Mouse (Mus musculus) CH12.LX (cell line): Measurements from ENCODE around the gene Abhd2. TPM values are rescaled to one million over a fixed set of nuclear protein-coding genes. Genes with fewer than 3 reads are reported as not detected.

ENCODE experiments used
- DNase-seq: peaks from one replicate; pipeline ENCODE4 v3.0.0-alpha.2; 2013; ENCODE audit errors: extremely low read depth
- H3K27ac ChIP-seq: 2 replicates; pipeline ENCODE4 v1.5.1; 2012; ENCODE audit warnings: low read depth, mild to moderate bottlenecking, control low read depth, moderate library complexity; ENCODE audit not compliant: insufficient read depth
- H3K27me3 ChIP-seq: replicated peaks from 2 replicates; pipeline ENCODE3; 2012; ENCODE audit warnings: inconsistent platforms
- H3K36me3 ChIP-seq, 2 experiments: replicated peaks in 1 of 2; 2 replicates each; pipeline versions ENCODE3 to v1.6.1; 2012; ENCODE audit warnings: inconsistent platforms in 1 of 2, low read length in 1 of 2, mild to moderate bottlenecking in 1 of 2, mixed read lengths in 1 of 2, moderate library complexity in 1 of 2; ENCODE audit not compliant: control insufficient read depth in 1 of 2, insufficient read depth in 1 of 2
- H3K4me1 ChIP-seq, 2 experiments: 2 replicates each; pipeline ENCODE4 v1.6.1; 2012; ENCODE audit warnings: inconsistent platforms in 1 of 2, moderate library complexity in 1 of 2; ENCODE audit not compliant: insufficient read depth in 2 of 2, control insufficient read depth in 1 of 2
- H3K4me2 ChIP-seq: 2 replicates; pipeline ENCODE4 v1.6.1; 2012; ENCODE audit warnings: low read depth, mild to moderate bottlenecking, control low read depth; ENCODE audit not compliant: poor library complexity, insufficient read depth, severe bottlenecking
- H3K4me3 ChIP-seq, 3 experiments: fragments of 150-350 bp in 1 of 3; sonication (generic) in 1 of 3; replicated peaks in 1 of 3; 2 replicates each; pipeline versions ENCODE3 to v1.5.1; 2011 to 2012; ENCODE audit warnings: low read depth in 2 of 3, low read length in 2 of 3, mild to moderate bottlenecking in 2 of 3, moderate library complexity in 2 of 3, control low read depth in 1 of 3, improper control_type of control experiment in 1 of 3, inconsistent platforms in 1 of 3, mixed read lengths in 1 of 3; ENCODE audit not compliant: poor library complexity in 1 of 3
- H3K79me2 ChIP-seq: replicated peaks from 2 replicates; pipeline ENCODE4 v1.6.1; 2012; ENCODE audit warnings: mild to moderate bottlenecking, moderate library complexity; ENCODE audit not compliant: control insufficient read depth, poor library complexity, insufficient read depth, severe bottlenecking; ENCODE audit errors: extremely low read depth
- H3K9ac ChIP-seq: 2 replicates; pipeline ENCODE4 v1.6.1; 2012; ENCODE audit warnings: low read depth, mild to moderate bottlenecking, control low read depth, moderate library complexity; ENCODE audit not compliant: insufficient read depth
- H3K9me3 ChIP-seq: replicated peaks from 2 replicates; pipeline ENCODE3; 2012; ENCODE audit warnings: low read length, inconsistent platforms, mixed read lengths
- CHD1 ChIP-seq: IDR thresholded peaks from 2 replicates; pipeline ENCODE4 v1.6.1; 2012; ENCODE audit warnings: low read depth, low read length, improper control_type of control experiment, inconsistent platforms
- CHD2 ChIP-seq: IDR thresholded peaks from 2 replicates; pipeline ENCODE4 v1.6.1; 2011; ENCODE audit warnings: low read length, improper control_type of control experiment
- CTCF ChIP-seq, 2 experiments: IDR thresholded peaks in 1 of 2; conservative IDR thresholded peaks in 1 of 2; 2 replicates each; pipeline ENCODE4 v1.5.1; 2011 to 2012; ENCODE audit warnings: low read depth in 2 of 2, low read length in 2 of 2, improper control_type of control experiment in 1 of 2, inconsistent platforms in 1 of 2, mild to moderate bottlenecking in 1 of 2, moderate library complexity in 1 of 2
- E2F4 ChIP-seq: IDR thresholded peaks from 2 replicates; pipeline ENCODE4 v1.6.1; 2011; ENCODE audit warnings: low read depth, low read length, improper control_type of control experiment; ENCODE audit not compliant: insufficient replicate concordance
- ELF1 ChIP-seq: IDR thresholded peaks from 2 replicates; pipeline ENCODE4 v1.6.1; 2014; ENCODE audit warnings: low read depth, mild to moderate bottlenecking, inconsistent platforms, low read length, improper control_type of control experiment
- EP300 ChIP-seq: IDR thresholded peaks from 2 replicates; pipeline ENCODE4 v1.6.1; 2011; ENCODE audit warnings: low read length, improper control_type of control experiment
- IRF4 ChIP-seq: IDR thresholded peaks from 2 replicates; pipeline ENCODE4 v1.6.1; 2014; ENCODE audit warnings: low read depth, mild to moderate bottlenecking, inconsistent platforms, low read length, improper control_type of control experiment
- JUND ChIP-seq: conservative IDR thresholded peaks from 2 replicates; pipeline ENCODE4 v1.6.1; 2011; ENCODE audit warnings: low read depth, low read length, improper control_type of control experiment
- KAT2A ChIP-seq: IDR thresholded peaks from 2 replicates; pipeline ENCODE4 v1.6.1; 2012; ENCODE audit warnings: low read length, improper control_type of control experiment, inconsistent platforms; ENCODE audit not compliant: insufficient replicate concordance
- MAFK ChIP-seq: IDR thresholded peaks from 2 replicates; pipeline ENCODE4 v1.6.1; 2011; ENCODE audit warnings: low read length, improper control_type of control experiment; ENCODE audit not compliant: insufficient replicate concordance
- MEF2A ChIP-seq: IDR thresholded peaks from 2 replicates; pipeline ENCODE4 v1.6.1; 2014; ENCODE audit warnings: low read depth, mild to moderate bottlenecking, inconsistent platforms, low read length, improper control_type of control experiment, borderline replicate concordance
- MYC ChIP-seq: IDR thresholded peaks from 2 replicates; pipeline ENCODE4 v1.6.1; 2011; ENCODE audit warnings: low read depth, mild to moderate bottlenecking, improper control_type of control experiment, low read length
- NRF1 ChIP-seq: IDR thresholded peaks from 2 replicates; pipeline ENCODE4 v1.6.1; 2014; ENCODE audit warnings: low read depth, mild to moderate bottlenecking, inconsistent platforms, low read length, improper control_type of control experiment, moderate library complexity
- PAX5 ChIP-seq: IDR thresholded peaks from 2 replicates; pipeline ENCODE4 v1.6.1; 2012; ENCODE audit warnings: low read length, inconsistent platforms, mixed read lengths
- RAD21 ChIP-seq: IDR thresholded peaks from 2 replicates; pipeline ENCODE4 v1.6.1; 2011; ENCODE audit warnings: low read depth, mild to moderate bottlenecking, low read length, improper control_type of control experiment, moderate library complexity
- RCOR1 ChIP-seq: conservative IDR thresholded peaks from 2 replicates; pipeline ENCODE4 v1.6.1; 2012; ENCODE audit warnings: low read depth, mild to moderate bottlenecking, inconsistent platforms, low read length, improper control_type of control experiment
- SMC3 ChIP-seq: IDR thresholded peaks from 2 replicates; pipeline ENCODE4 v1.6.1; 2011; ENCODE audit warnings: low read depth, low read length, improper control_type of control experiment
- USF2 ChIP-seq: conservative IDR thresholded peaks from 2 replicates; pipeline ENCODE4 v1.6.1; 2011; ENCODE audit warnings: low read depth, low read length, improper control_type of control experiment
- ZC3H11A ChIP-seq: IDR thresholded peaks from 2 replicates; pipeline ENCODE4 v1.6.1; 2012; ENCODE audit warnings: low read depth, mild to moderate bottlenecking, inconsistent platforms, low read length, improper control_type of control experiment
- ZKSCAN1 ChIP-seq: IDR thresholded peaks from 2 replicates; pipeline ENCODE4 v1.6.1; 2012; ENCODE audit warnings: low read depth, inconsistent platforms, low read length, improper control_type of control experiment, borderline replicate concordance
- ZMIZ1 ChIP-seq: IDR thresholded peaks from 2 replicates; pipeline ENCODE4 v1.6.1; 2012; ENCODE audit warnings: low read depth, mild to moderate bottlenecking, inconsistent platforms, low read length, improper control_type of control experiment
- ZNF384 ChIP-seq: IDR thresholded peaks from 2 replicates; pipeline ENCODE4 v1.6.1; 2012; ENCODE audit warnings: low read depth, low read length, improper control_type of control experiment, inconsistent platforms
- dilution Hi-C: fragments of 300-500 bp; cut with MboI; formaldehyde crosslinking; loops from 2 replicates; pipeline ENCODE4 v1.14.3; 2020; ENCODE audit warnings: low sequenced_read_pairs; ENCODE audit not compliant: extremely low pct_unique_long_range_greater_than_20kb, extremely low pct_ligation_motif_present
- in situ Hi-C: fragments of 300-500 bp; cut with MboI; formaldehyde crosslinking; loops from 3 replicates; pipeline ENCODE4 v1.14.3; 2019; ENCODE audit warnings: low sequenced_read_pairs, low pct_ligation_motif_present, low pct_unique_long_range_greater_than_20kb, mixed read lengths
- polyA plus RNA-seq: library from polyadenylated mRNA; unstranded; fragments of >175 nt; gene quantifications from 2 replicates; pipeline ENCODE4 v1.2.1, GENCODE M21; 2012; ENCODE audit warnings: low read depth; ENCODE audit not compliant: insufficient read length
- total RNA-seq, 2 experiments: library from RNA; depleted of rRNA; stranded (reverse); fragments of 300-350 nt in 1 of 2; fragments of >200 nt in 1 of 2; gene quantifications; 2 replicates each; pipeline ENCODE4 v1.2.3; 2012 to 2014

Abhd2 gene
- total and polyA plus RNA-seq, 3 experiments: 6.0 to 15.4 (median 9.9) TPM

GRCm38 (mm10) chr7:79318110-79318801 is 45.3 kb downstream of the Abhd2 start:
- H3K36me3 ChIP-seq: peaks cover 0 to 22% of the 10 kb centered on the region in 2 experiments
- dilution Hi-C loops (no loop called here), in situ Hi-C loops (no loop called here)
- DNase-seq: no peak
- H3K4me3 ChIP-seq: no peak overlapping the region
- no peak overlapping the region for H3K27ac ChIP-seq
- H3K79me2 ChIP-seq: no peaks in the 10 kb centered on the region
- H3K9me3 ChIP-seq: no peaks in the 10 kb centered on the region
- TF ChIP-seq SMC3 (no peak), MEF2A (no peak), MAFK (no peak)
- no peak overlapping the region for H3K4me2 ChIP-seq
- peaks cover 14 to 43% of the 10 kb centered on the region in 2 experiments for H3K4me1 ChIP-seq
- no peaks in the 10 kb centered on the region for H3K27me3 ChIP-seq
- H3K9ac ChIP-seq: no peak overlapping the region

- H3K9me3 ChIP-seq: no peaks in the 10 kb centered on the region
- H3K4me3 ChIP-seq: no peak overlapping the region
- H3K9ac ChIP-seq: no peak overlapping the region
- DNase-seq: no peak
- dilution Hi-C loops: no loop called here
- H3K4me2 ChIP-seq: no peak overlapping the region
- peaks cover 25 to 63% of the 10 kb centered on the region in 2 experiments for H3K36me3 ChIP-seq
- TF ChIP-seq MYC (no peak), USF2 (no peak), RCOR1 (no peak)
- in situ Hi-C loops: no loop called here
- H3K4me1 ChIP-seq: no peaks in the 10 kb centered on the region
- no peak overlapping the region for H3K27ac ChIP-seq
- H3K27me3 ChIP-seq: no peaks in the 10 kb centered on the region
- no peaks in the 10 kb centered on the region for H3K79me2 ChIP-seq
These were observed 50.9 kb downstream of the Abhd2 start for GRCm38 (mm10) chr7:79323855-79324254.

- in situ Hi-C loops: no loop called here
- peaks cover 26 to 85% of the 10 kb centered on the region in 2 experiments for H3K36me3 ChIP-seq
- dilution Hi-C loops: no loop called here
These were observed 55.8 kb downstream of the Abhd2 start for GRCm38 (mm10) chr7:79328769-79329168.

More at GRCm38 (mm10) chr7:79328769-79329168, 55.8 kb downstream of the Abhd2 start:
- DNase-seq: no peak
- Histone ChIP-seq H3K4me2 (no peak overlapping the region), H3K27me3 (no peaks in the 10 kb centered on the region), H3K27ac (no peak overlapping the region), H3K4me1 (no peaks in the 10 kb centered on the region), H3K9me3 (no peaks in the 10 kb centered on the region), H3K4me3 (no peak overlapping the region), H3K79me2 (no peaks in the 10 kb centered on the region), H3K9ac (no peak overlapping the region)
- TF ChIP-seq MEF2A (no peak), ZNF384 (no peak), IRF4 (no peak), CHD1 (no peak), JUND (no peak), CHD2 (no peak), CTCF (conservative IDR thresholded peaks at IDR 0.05 in 1 of 2, IDR thresholded peaks at IDR 0.05 in 1 of 2; ENCODE audit: low read depth in 2 of 2, low read length in 2 of 2) (no peak), ZMIZ1 (no peak), NRF1 (no peak), ZKSCAN1 (no peak), ELF1 (no peak), KAT2A (no peak), EP300 (no peak), RAD21 (no peak), E2F4 (no peak), USF2 (no peak), ZC3H11A (no peak), PAX5 (no peak), MAFK (no peak)
